Mouse (Mus musculus) testis, adult 2 months (tissue): ENCODE measurements around the gene Acvr2b.

Experiments used
- CTCF ChIP-seq: fragments of 200-500 bp; IDR thresholded peaks from 2 replicates; pipeline ENCODE4 v1.5.1; 2012; ENCODE audit warnings: low read depth, mild to moderate bottlenecking, inconsistent platforms, low read length, moderate library complexity; ENCODE audit not compliant: control insufficient read depth, insufficient read depth, insufficient replicate concordance
- POLR2A ChIP-seq: fragments of 200-500 bp; IDR thresholded peaks from 2 replicates; pipeline ENCODE4 v1.6.1; 2012; ENCODE audit warnings: low read depth, mild to moderate bottlenecking, inconsistent platforms, low read length, moderate library complexity; ENCODE audit not compliant: control insufficient read depth

- TF ChIP-seq POLR2A (no peak), CTCF (no peak; the same call in 1 of the 2 replicates)
Observed at GRCm38 (mm10) chr9:119401801-119402214, at the start of gene Acvr2b.
